Mouse (Mus musculus): ENCODE measurements around the gene Cpm.

- TF ChIP-seq CTCF (IDR thresholded peaks at IDR 0.05; ENCODE audit: low read depth, low read length) (no peak), POLR2A (IDR thresholded peaks at IDR 0.05; ENCODE audit: extremely low read depth, insufficient read depth, low read length) (no peak)
Observed at GRCm38 (mm10) chr10:117664208-117664925, 35.1 kb downstream of the Cpm start.

All from liver, adult 2 months (tissue).